Mouse (Mus musculus): ENCODE results near the gene Fbxw11. TPM values are rescaled to one million over a fixed set of nuclear protein-coding genes. Genes with fewer than 3 reads are reported as not detected.

Fbxw11 gene
- polyA plus RNA-seq, 1 experiment from 2014 or later = 95.2 TPM

DNA sequence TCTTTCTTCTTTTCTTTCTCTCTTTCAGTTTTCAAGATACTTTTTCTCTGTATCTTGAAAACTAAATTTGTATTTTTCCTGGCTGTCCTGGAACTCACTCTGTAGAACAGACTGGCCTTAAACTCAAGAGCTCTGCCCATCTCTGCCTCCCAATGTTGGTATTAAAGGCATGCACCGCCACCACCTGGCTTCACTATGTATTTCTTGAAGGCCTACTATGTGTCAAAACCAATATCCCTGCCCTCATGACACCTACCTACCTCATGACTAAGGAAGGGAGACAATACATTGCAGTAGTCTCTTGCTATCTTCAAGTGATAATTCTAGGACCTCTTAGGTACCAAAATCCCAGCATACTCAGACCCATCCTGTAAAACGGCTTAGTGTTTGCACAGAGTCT, 110.8 kb downstream of the Fbxw11 start:
- Histone ChIP-seq H3K9ac (replicated peaks; ENCODE audit: low read length) (no peak overlapping the region), H3K36me3 (ENCODE audit: insufficient read depth, low read length) (no peaks in the 10 kb centered on the region), H3K4me1 (ENCODE audit: insufficient read depth, low read length) (no peaks in the 10 kb centered on the region), H3K27ac (ENCODE audit: low read length) (no peak overlapping the region), H3K4me3 (ENCODE audit: low read length) (no peak overlapping the region), H3K4me2 (replicated peaks; ENCODE audit: low read depth, low read length) (no peak overlapping the region), H3K9me3 (ENCODE audit: low read length) (no peaks in the 10 kb centered on the region), H3K27me3 (ENCODE audit: insufficient read depth, low read length) (no peaks in the 10 kb centered on the region)
- 89% methylated on average over 2 of the region's 2 CpGs for WGBS
- no peak for ATAC-seq (ENCODE audit: low FRiP score, low TSS enrichment)

DNA sequence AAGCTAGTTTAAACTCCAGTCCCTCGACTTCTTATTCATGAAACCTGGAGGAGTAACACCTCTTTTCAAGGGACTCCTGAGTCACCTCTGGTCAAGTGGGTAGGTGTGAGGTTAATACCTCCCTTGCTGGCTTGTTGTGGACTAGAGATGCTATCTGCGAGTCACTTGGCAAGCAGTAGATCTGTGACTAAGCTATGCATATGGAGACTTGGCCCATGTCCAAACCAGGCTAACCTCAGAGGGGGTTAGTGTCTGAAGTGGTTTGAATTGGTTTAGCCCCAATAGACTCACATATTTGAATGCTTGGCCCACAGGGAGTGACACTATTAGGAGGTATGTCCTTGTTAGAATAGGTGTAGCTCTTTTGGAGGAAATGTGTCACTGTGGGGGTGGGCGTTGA, 120.2 kb downstream of the Fbxw11 start:
- H3K36me3 ChIP-seq (ENCODE audit: insufficient read depth, low read length) = no peaks in the 10 kb centered on the region
- H3K27ac ChIP-seq (ENCODE audit: low read length) = no peak overlapping the region
- no peak overlapping the region for H3K4me2 ChIP-seq (replicated peaks; ENCODE audit: low read depth, low read length)
- no peaks in the 10 kb centered on the region for H3K9me3 ChIP-seq (ENCODE audit: low read length)
- no peak overlapping the region for H3K4me3 ChIP-seq (ENCODE audit: low read length)
- whole genome bisulfite sequencing = 62% methylated on average over 3 of the region's 3 CpGs
- no peak overlapping the region for H3K9ac ChIP-seq (replicated peaks; ENCODE audit: low read length)
- no peak for ATAC-seq (ENCODE audit: low FRiP score, low TSS enrichment)
- 0 out of 2 replicates have a peak, but pooled peaks cover 2% of the 10 kb centered on the region for H3K27me3 ChIP-seq (ENCODE audit: insufficient read depth, low read length)
- peaks cover 5% of the 10 kb centered on the region for H3K4me1 ChIP-seq (ENCODE audit: insufficient read depth, low read length)

DNA sequence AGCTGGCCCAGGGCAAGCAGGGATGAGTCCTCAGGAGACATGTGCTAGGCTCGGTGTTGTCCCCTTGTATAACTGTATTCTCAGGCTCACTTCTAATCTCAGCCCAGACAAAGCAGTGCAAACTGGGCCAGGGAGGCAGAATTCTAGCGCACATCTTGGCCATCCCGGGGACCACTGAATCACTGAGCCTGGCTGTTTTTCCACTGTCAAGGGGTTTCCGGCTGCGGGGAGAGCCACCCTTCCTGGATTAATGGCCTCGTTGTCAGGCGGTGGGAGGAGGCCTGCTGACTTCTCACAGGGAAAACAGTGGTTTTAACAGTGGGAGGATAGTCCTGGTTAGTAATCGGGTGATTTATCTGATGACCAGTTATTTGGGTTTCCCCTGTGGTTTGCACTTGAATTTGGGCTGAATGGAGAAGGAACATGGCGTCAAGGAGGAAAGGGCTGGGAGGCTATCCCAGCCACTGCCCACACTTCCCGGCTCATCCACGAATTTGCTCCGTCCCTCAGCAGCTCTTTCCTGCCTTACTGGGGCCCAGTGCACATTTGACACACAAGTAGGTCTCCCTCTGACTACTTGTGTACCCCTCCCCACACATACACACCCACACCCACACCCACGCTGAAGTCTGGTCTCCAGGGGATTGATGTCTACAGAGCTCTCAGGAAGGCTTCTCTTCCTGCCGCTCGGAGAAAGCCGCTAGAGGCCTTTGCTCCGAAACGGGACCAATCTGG, 125.1 kb downstream of the Fbxw11 start:
- peak; percentile 62; the same call in 1 of the 2 replicates for ATAC-seq (ENCODE audit: low FRiP score, low TSS enrichment)
- Histone ChIP-seq H3K9me3 (ENCODE audit: low read length) (no peaks in the 10 kb centered on the region), H3K4me1 (ENCODE audit: insufficient read depth, low read length) (peaks cover 12% of the 10 kb centered on the region), H3K27ac (ENCODE audit: low read length) (peak overlapping the region; percentile 52), H3K27me3 (ENCODE audit: insufficient read depth, low read length) (no peaks in the 10 kb centered on the region), H3K4me2 (replicated peaks; ENCODE audit: low read depth, low read length) (0 out of 2 replicates have a peak overlapping the region, but pooled peaks have one; percentile 3), H3K4me3 (ENCODE audit: low read length) (no peak overlapping the region), H3K36me3 (ENCODE audit: insufficient read depth, low read length) (no peaks in the 10 kb centered on the region), H3K9ac (replicated peaks; ENCODE audit: low read length) (no peak overlapping the region)
- WGBS = 23% methylated on average over 18 of the region's 18 CpGs

DNA sequence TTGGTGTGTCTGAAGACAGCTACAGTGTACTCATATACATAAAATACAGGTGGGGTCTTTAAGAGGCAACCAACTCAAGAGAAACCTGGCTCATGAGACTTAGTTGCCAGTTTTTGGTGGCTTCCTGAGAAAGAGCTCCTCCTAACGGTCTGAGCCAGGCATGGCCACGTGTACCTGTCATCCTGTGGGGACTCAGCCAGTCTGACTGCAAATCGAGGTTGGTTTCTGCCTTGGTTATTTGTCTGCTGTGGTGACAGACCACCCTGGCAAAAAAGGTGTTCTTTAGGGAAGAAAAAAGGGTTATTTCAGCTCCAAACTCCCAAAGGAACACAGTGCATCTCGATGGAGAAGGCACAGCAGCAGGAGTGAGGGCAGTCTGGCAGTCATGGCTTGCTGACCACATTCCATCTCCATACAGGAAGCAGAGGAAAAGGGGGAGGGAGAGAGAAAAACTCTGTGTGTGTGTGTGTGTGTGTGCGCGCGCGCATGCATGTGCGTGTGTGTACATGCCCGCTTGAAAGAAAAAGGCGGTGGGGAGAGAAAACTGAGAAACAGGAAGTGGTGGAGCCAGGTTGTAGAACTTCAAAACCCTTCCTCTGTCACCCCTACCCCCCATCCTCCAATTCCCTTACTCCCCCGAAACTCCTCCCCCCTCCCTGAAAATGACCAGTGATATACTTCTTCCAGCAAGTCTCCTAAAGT, 126.3 kb downstream of the Fbxw11 start:
- Histone ChIP-seq H3K27ac (ENCODE audit: low read length) (no peak overlapping the region), H3K4me2 (replicated peaks; ENCODE audit: low read depth, low read length) (no peak overlapping the region), H3K4me3 (ENCODE audit: low read length) (no peak overlapping the region), H3K36me3 (ENCODE audit: insufficient read depth, low read length) (no peaks in the 10 kb centered on the region), H3K4me1 (ENCODE audit: insufficient read depth, low read length) (peaks cover 12% of the 10 kb centered on the region), H3K9me3 (ENCODE audit: low read length) (no peaks in the 10 kb centered on the region), H3K27me3 (ENCODE audit: insufficient read depth, low read length) (no peaks in the 10 kb centered on the region), H3K9ac (replicated peaks; ENCODE audit: low read length) (no peak overlapping the region)
- 69% methylated on average over 12 of the region's 12 CpGs for WGBS
- ATAC-seq (ENCODE audit: low FRiP score, low TSS enrichment) = no peak

DNA sequence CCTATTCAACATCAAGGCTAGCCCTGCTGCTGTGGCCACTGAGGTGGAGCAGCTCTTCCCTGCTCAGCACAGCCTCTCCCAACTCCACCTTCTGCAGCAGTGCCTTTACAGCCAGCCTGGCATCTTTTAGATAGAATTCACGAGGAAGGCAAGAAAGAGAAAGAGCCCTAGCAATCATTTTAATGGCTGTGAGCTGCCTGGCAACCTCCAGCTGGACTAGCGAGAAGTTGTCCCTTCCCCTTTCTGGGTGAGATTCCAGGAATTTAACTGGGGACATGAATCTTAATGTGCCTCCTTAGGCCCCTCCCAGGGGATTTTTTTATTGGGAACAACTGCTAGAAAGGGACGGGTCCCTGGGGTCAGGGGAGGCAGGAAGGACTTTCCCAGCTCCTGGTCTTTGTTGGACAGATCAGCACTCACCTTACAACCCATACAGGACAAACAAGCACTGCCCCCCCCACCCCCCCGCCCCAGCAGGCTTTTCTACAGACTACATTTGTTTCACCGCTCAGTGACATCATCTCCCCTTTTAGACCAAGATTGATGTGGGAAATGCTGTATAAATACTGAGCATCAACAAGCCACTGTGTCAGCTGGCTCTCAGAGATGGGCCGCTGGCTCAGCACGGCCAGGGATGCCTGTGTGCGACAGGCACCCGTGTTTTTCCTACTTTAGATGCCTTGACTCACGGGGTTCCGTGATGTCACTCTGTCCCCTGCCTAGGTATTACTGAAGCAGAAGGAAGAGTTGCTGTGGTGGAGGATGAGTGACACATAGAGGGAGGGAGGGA, 138.4 kb downstream of the Fbxw11 start:
- H3K36me3 ChIP-seq (ENCODE audit: insufficient read depth, low read length) = no peaks in the 10 kb centered on the region
- H3K4me2 ChIP-seq (replicated peaks; ENCODE audit: low read depth, low read length) = no peak overlapping the region
- H3K9ac ChIP-seq (replicated peaks; ENCODE audit: low read length) = no peak overlapping the region
- WGBS = 20% methylated on average over 11 of the region's 11 CpGs
- H3K27me3 ChIP-seq (ENCODE audit: insufficient read depth, low read length) = no peaks in the 10 kb centered on the region
- H3K9me3 ChIP-seq (ENCODE audit: low read length) = peaks cover 5% of the 10 kb centered on the region; the same call in 1 of the 2 replicates
- H3K27ac ChIP-seq (ENCODE audit: low read length) = no peak overlapping the region
- ATAC-seq (ENCODE audit: low FRiP score, low TSS enrichment) = peak; percentile 27; the same call in 1 of the 2 replicates
- H3K4me1 ChIP-seq (ENCODE audit: insufficient read depth, low read length) = peaks cover 9% of the 10 kb centered on the region; the same call in 1 of the 2 replicates
- H3K4me3 ChIP-seq (ENCODE audit: low read length) = no peak overlapping the region

DNA sequence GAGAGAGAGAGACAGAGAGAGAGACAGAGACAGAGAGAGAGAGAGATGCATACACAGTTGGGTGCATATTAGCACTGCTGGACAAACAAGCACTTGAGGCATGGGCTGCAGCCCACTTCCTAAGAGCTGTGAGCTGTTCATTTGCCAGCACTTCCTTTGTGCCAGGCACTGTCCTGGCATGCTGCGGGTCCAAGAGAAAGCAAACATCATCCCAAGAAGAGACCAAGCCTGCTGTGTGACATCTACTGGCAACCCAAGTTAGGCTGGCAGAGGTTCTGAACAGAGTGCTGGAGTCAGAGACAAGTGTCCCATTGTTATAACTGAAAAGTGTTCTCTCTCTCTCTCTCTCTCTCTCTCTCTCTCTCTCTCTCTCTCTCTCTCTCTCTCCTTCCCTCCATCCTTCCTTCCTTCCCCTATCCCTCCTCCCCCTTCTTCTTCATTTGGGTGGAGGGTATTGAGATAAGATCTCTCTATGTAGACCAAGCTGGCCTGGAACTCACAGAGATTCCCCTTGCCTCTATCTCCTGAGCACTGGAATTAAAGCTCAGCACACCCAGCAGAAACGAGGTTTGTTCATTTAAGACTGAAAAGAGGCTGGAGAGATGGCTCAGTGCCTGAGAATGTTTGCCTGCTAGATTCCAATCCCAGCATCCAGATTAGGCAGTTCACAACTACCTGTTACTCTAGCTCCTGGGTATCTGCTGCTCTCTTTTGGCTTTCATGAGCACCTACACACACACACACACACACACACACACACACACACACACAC, 139.3 kb downstream of the Fbxw11 start:
- H3K4me2 ChIP-seq (replicated peaks; ENCODE audit: low read depth, low read length) = no peak overlapping the region
- H3K27ac ChIP-seq (ENCODE audit: low read length) = no peak overlapping the region
- WGBS = 51% methylated on average over 2 of the region's 2 CpGs
- H3K9ac ChIP-seq (replicated peaks; ENCODE audit: low read length) = no peak overlapping the region
- ATAC-seq (ENCODE audit: low FRiP score, low TSS enrichment) = no peak
- peaks cover 9% of the 10 kb centered on the region; the same call in 1 of the 2 replicates for H3K4me1 ChIP-seq (ENCODE audit: insufficient read depth, low read length)
- H3K4me3 ChIP-seq (ENCODE audit: low read length) = no peak overlapping the region
- H3K27me3 ChIP-seq (ENCODE audit: insufficient read depth, low read length) = no peaks in the 10 kb centered on the region
- H3K36me3 ChIP-seq (ENCODE audit: insufficient read depth, low read length) = no peaks in the 10 kb centered on the region
- no peaks in the 10 kb centered on the region for H3K9me3 ChIP-seq (ENCODE audit: low read length)

DNA sequence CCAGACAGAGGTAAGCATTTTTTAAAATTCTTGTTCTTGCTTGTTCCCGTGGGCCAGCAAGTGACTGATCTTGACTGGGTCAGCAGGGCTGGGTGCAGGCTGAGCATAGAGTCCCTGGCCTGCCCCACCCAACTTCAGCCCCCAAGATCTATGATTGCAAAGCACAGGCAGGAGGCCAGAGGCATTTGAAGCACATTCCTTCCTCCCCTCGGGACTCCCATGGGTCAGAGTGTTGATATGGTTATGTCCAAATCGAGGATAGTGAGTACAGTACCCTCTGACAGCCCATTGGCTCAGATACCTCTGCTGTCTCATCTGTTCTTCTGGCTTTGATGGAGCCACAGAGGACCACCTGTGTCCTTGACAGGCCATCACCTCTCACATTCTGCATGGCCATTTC, 140.2 kb downstream of the Fbxw11 start:
- H3K36me3 ChIP-seq (ENCODE audit: insufficient read depth, low read length) = no peaks in the 10 kb centered on the region

DNA sequence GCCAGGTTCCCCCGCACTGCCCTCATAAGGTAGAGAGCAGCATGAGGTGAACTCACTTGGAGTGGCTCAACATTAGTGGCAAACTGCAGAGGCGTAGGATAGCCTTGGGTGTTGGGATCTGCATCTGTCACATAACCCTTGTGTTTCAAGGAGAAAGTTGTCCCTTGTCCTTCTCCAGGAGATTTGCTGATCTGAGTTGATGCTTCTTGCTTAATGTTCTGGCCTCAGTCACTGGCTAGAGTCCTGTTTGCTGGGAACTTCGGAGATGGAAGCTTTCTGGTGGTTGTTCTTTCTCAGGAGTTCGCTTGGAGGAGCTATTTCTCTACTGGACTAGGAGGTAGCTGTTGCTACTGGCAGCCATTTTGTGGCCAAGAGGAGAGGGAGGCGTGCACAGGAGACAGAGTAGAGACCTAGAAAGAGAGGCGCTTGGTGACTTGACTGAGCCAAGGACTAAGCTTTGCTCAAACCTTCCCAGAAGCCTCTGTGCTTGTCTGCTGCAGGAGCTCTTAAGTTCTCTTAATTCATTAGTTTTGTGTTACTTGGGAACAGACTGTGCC, 143.1 kb downstream of the Fbxw11 start:
- no peak overlapping the region for H3K9ac ChIP-seq (replicated peaks; ENCODE audit: low read length)
- H3K4me2 ChIP-seq (replicated peaks; ENCODE audit: low read depth, low read length) = no peak overlapping the region
- H3K4me1 ChIP-seq (ENCODE audit: insufficient read depth, low read length) = peaks cover 6% of the 10 kb centered on the region; the same call in 1 of the 2 replicates
- no peaks in the 10 kb centered on the region for H3K36me3 ChIP-seq (ENCODE audit: insufficient read depth, low read length)
- no peaks in the 10 kb centered on the region for H3K27me3 ChIP-seq (ENCODE audit: insufficient read depth, low read length)
- no peaks in the 10 kb centered on the region for H3K9me3 ChIP-seq (ENCODE audit: low read length)
- H3K4me3 ChIP-seq (ENCODE audit: low read length) = no peak overlapping the region
- WGBS = 81% methylated on average over 6 of the region's 6 CpGs
- ATAC-seq (ENCODE audit: low FRiP score, low TSS enrichment) = no peak
- no peak overlapping the region for H3K27ac ChIP-seq (ENCODE audit: low read length)

More for the DNA sequence above, 140.2 kb downstream of the Fbxw11 start:
- H3K9me3 ChIP-seq (ENCODE audit: low read length) = no peaks in the 10 kb centered on the region
- no peak overlapping the region for H3K9ac ChIP-seq (replicated peaks; ENCODE audit: low read length)
- H3K4me3 ChIP-seq (ENCODE audit: low read length) = no peak overlapping the region
- no peak overlapping the region for H3K27ac ChIP-seq (ENCODE audit: low read length)
- no peak; the same call in 1 of the 2 replicates for ATAC-seq (ENCODE audit: low FRiP score, low TSS enrichment)
- peaks cover 9% of the 10 kb centered on the region; the same call in 1 of the 2 replicates for H3K4me1 ChIP-seq (ENCODE audit: insufficient read depth, low read length)
- no peaks in the 10 kb centered on the region for H3K27me3 ChIP-seq (ENCODE audit: insufficient read depth, low read length)
- 48% methylated on average over 3 of the region's 3 CpGs for WGBS
- H3K4me2 ChIP-seq (replicated peaks; ENCODE audit: low read depth, low read length) = no peak overlapping the region

DNA sequence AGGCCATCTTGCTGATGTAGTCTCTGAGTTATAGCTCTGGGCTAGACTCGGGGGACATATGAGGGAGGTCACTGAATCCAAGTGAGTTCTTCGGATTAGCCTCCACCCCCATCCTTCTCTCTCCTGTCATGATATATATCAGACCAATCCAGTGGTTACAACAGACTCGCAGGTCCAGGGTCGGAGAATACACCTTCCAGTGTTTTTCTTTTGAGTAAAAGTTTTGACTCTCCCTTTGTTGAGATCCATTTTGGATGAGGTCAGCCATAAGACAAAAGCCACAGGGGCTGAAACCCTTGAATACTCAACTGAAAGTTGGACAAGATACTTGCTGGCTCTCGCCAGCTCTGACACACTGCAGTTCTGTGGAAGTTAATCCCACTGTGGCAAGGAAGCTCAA, 143.7 kb downstream of the Fbxw11 start:
- 68% methylated on average over 5 of the region's 5 CpGs for WGBS
- Histone ChIP-seq H3K9ac (replicated peaks; ENCODE audit: low read length) (no peak overlapping the region), H3K9me3 (ENCODE audit: low read length) (no peaks in the 10 kb centered on the region), H3K4me2 (replicated peaks; ENCODE audit: low read depth, low read length) (no peak overlapping the region), H3K4me1 (ENCODE audit: insufficient read depth, low read length) (peaks cover under 1% of the 10 kb centered on the region; the same call in 1 of the 2 replicates), H3K36me3 (ENCODE audit: insufficient read depth, low read length) (no peaks in the 10 kb centered on the region), H3K27ac (ENCODE audit: low read length) (no peak overlapping the region), H3K4me3 (ENCODE audit: low read length) (no peak overlapping the region), H3K27me3 (ENCODE audit: insufficient read depth, low read length) (no peaks in the 10 kb centered on the region)
- ATAC-seq (ENCODE audit: low FRiP score, low TSS enrichment) = no peak

All from kidney, embryonic 16.5 days (tissue).